Mouse (Mus musculus) G1E (cell line): Measurements from ENCODE around the gene Tmem167.

Experiments used
- CTCF ChIP-seq: IDR thresholded peaks from 2 replicates; pipeline ENCODE4 v1.5.1; 2012; ENCODE audit warnings: low read depth, low read length, inconsistent platforms, mixed read lengths
- GATA1 ChIP-seq: IDR thresholded peaks from 2 replicates; pipeline ENCODE4 v1.6.1; 2012; ENCODE audit warnings: borderline replicate concordance, low read length, inconsistent platforms, mixed read lengths
- GATA2 ChIP-seq: IDR thresholded peaks from 2 replicates; pipeline ENCODE4 v1.6.1; 2012; ENCODE audit warnings: low read depth, low read length, inconsistent platforms, borderline replicate concordance
- TAL1 ChIP-seq: conservative IDR thresholded peaks from 2 replicates; pipeline ENCODE4 v1.6.1; 2012; ENCODE audit warnings: low read depth, low read length, inconsistent platforms, mixed read lengths

DNA sequence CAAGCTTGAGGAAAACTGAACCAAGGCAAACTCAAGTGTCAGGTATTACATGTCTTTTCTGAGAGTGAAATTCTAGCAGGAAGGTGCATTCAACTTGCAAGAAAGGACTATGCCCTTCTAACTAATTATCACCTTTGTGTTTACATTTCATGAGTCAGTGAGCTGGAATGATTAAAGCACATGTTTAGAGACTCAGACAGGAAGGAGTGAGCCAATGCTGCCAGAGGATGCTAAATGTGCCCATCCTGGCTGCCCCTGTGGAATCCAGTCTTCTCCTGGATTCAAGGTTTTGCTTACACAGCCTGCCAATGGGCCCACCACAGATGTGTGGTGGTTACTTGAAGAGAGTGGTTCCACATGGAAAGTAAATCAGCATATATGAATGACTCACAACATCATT lies 82.5 kb downstream of the Tmem167 start:
- TF ChIP-seq CTCF: no peak
- TF ChIP-seq TAL1: no peak
- TF ChIP-seq GATA1: no peak
- TF ChIP-seq GATA2: no peak
